Mouse (Mus musculus) stomach, postnatal 0 days (tissue): ENCODE results near the gene Shisa3.

ENCODE experiments used
- CTCF ChIP-seq: IDR thresholded peaks from 2 replicates; pipeline ENCODE4 v1.5.1; 2016; ENCODE audit warnings: antibody characterized with exemption, low read depth, mild to moderate bottlenecking, moderate library complexity
- EP300 ChIP-seq: optimal IDR thresholded peaks from 2 replicates; pipeline ENCODE3; 2016; ENCODE audit warnings: antibody characterized with exemption

DNA sequence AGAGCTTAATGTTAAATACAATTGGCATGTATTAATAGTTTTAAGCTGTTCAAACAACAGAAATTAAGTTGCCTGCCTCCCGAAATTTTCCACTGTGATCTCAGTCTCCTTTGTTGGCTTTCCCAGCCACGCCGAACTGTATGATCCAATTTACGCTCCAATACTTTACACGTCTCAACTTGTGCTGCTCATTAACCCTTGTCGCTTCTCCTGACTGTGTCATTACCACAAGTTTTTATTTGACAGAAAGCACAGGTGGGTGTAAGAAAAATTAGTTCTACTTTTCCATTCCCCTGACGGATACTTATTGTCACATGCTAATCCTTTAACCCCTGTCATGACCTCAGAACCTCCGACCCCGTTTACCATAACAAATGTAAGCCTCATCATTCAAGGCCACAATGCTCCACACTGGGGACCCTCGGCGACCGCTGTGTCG is 49.2 kb downstream of the Shisa3 start:
- TF ChIP-seq CTCF (no peak), EP300 (no peak)
